Mouse (Mus musculus): ENCODE measurements around the gene Hap1.

Gene Hap1

DNA sequence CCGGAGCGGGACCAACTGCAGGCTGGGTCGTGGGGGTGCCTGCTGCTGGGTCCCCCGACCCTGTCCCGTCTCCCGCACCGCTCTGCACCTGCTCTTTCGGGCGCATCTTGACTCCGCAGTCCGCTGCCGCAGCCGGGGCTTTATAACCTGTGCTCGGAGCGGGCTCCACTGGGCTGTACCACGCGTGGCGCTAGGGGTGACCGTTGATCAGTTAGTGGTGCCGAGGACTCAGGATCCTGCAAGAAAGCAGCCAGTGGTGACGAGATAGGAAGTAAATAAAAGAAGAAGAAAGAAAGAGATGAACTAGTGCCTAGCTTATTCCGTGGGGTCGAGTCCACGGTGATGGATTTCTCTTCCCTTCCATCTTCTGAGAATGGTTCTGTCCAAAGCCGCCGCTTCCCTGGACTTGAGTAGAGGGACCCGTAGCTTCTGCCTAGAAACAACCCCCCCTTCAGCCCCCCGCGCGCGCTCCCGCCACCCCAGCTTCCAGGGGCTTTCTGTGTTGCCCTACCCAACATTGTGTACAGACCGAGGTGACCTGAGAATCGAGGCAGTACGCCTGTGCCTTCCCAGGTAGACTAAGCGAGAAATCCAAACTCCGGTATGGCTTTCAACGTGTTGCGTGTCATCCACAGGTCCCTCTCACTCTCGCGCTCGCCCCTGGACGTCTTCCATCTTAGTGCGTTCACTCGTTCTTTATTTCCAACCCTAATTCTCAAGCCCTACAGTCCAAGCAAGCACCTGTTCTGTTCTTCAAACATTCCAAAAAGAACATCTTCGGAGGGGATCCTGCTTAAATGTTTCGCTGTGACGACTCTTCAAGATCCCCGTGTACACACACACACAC lies at the start of gene Hap1:
Hap1 (minus strand) TSS at position 157 of the 847 bp plus-strand sequence.
- peak; percentile 79 to 81 for DNase-seq (ENCODE audit: low spot score in 2 of 2)

DNA sequence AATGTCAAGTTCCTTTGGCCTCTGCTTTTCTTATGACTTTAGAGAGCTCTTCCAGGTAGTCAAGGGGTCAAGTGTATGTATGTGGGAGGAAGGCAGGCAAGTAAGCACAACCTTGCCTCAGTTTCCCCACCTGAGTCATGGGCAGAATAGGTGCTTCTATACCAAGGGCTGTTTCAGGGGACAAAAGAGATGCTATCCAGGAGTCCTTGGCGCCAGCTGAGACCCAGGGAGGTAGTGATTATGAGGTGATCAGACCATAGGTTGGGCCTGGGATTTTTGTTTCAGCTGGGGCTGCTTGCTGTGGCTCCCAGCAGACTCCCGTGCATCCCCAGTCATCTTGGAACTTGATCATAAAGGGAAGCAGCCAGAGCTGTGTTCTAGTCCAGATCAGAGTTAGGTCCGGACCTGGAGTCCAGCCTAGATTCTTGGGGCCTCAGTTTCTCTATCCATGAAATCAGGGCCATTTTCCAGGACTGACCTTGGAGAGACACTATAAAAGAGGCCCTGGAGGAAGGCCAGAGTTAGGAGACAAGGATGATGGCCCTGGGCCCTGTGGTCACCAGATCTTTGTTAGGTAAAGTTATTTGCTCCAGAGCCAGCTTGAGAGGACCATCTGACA lies 48.6 kb upstream of the Hap1 start:
- no peak for DNase-seq (ENCODE audit: low spot score in 2 of 2)

DNA sequence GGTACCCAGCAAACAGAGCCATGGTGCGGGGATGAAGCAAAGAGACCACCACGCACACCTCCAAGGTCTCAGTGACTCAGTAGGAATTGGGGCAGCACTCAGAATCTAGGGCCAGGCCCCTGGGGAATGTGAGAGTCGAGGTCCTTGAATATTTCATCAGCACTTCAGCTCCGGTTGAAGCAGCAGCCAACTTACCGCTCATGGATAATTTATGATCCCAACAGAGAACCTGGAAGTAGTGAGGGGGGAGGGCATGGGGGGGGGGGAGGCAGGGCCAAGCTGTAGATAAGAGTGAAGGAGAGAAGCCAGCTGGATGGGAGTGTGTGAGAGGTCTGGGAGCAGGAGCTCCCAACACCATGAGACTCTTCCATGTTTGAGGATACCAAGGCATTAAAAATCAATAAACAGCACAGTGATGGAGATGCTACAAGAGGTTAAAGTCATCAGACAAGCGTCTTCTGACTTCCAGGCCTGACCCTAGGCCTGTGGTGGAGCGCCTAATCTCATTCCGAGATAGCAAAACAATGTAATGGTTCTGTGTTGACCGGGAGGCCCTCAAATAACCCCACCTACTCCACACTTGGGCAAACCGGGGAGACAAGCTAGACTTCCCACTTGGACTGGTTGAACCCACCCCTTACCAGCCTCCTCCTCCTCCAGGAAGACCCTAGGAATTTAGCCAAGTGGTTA lies 47.7 kb upstream of the Hap1 start:
- DNase-seq (ENCODE audit: low spot score in 2 of 2) = no peak

DNA sequence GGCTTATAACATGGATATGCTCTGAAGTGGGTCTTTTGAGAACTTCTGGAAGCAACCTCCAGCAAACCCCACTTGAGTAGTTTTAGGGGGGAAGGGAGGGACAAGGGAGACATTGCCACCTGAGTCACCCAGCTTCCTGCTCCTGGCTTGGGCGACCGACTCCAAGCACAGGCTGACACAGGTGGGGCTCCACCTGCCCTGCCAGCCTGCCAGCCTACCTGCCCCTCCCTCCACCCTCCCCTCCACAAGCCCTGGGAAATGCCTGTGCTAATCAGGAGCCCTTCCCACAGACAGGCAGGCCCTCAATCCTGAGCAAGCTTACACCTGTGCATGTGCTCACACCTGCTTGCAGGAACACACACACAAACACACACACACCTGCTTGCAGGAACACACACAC lies 46.8 kb upstream of the Hap1 start:
- no peak for DNase-seq (ENCODE audit: low spot score in 2 of 2)

DNA sequence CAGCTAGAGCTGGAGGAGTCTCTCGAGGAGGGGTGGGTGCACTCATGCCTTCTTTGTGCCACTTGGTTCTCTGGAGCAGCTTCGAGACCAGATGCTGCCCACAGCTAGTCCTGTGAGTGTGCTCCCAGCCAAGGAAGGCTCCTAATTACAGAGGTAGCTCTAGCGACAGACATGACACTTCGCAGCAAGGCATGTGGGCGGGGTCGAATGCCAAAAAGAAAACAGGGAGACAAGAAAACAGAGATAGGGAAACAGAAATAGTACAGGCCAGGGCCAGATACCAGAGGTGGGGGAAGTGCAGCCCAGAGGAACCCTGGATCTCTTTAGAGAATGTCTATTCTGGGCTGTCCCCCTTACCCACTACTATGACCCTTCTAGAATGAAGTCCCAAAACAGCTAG lies 46.3 kb upstream of the Hap1 start:
- no peak for DNase-seq (ENCODE audit: low spot score in 2 of 2)

DNA sequence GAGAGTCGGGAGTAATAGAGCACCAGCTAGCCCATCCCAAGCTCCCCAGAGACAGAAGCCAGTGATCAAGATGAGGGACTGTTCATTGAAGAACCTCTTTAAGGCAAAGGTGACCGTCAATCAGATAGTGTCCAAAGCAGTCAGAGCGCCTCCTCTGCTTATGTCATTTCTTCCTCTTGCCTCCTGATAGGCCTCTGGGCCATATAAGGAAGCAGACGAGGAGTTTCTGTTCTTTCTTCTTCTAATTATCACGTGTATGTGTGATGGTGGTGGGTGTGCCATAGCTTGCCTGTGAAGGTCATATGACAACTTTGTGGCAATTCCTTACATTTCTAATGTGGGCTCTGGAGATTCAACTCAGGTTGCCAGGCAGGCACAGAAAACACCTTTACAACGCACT lies 44.9 kb upstream of the Hap1 start:
- no peak for DNase-seq (ENCODE audit: low spot score in 2 of 2)

DNA sequence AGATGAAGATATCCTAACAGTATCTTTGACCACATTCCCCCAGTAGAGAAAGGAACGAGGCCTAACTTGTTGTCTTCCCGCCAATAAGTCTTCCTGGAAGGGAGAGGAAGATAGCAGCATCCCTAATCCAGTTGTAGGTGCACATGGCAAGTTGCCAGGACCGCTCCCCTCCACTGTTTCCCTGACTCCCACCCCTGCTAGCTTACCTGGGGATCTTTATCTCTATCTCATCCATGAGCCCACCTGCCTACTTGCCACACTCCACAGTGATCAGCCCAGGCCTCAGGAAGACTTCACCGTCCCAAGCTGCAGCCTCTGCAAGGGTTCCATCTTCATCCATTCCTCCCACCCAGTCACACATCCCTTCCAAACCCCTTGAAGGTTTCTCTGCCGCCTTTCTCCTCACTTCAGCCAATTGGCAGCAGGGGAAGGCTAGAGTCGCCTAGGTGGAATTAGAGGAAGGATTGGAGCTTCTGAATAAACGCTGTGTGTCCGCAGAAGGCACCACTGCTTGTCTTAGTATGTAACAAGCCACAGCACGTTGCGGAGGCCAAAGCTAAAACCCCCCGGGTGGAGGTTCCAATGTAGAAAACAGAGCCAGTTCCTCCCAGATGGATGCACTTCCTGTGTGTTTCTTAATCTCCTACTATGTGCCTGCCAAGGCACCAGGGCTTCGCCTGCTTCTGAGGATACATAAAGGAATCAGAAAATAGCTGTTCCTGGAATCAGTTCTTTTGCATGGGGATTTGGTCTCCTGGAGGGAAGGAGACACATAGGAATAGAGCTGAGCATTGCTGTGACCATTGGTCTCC lies 44.0 kb upstream of the Hap1 start:
- DNase-seq (ENCODE audit: low spot score in 2 of 2) = no peak

DNA sequence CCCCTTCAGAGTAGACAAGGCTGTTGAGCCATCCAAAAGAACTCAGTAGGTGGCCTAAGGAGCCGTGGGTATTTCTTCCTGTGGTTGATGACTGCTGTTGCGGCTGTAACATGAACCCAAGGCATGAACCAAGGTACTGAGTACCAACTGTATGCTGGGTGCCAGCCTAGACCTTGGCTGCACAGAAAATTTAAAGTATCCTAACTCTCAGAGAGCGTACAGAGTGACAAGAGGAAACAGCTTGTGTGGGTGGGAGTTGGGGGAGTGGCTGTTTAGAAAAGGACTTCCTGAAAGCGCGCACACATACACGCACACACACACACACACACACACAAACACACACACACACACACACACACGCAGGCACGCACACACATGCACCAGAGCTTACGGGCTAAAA lies 43.4 kb upstream of the Hap1 start:
- DNase-seq (ENCODE audit: low spot score in 2 of 2) = no peak

DNA sequence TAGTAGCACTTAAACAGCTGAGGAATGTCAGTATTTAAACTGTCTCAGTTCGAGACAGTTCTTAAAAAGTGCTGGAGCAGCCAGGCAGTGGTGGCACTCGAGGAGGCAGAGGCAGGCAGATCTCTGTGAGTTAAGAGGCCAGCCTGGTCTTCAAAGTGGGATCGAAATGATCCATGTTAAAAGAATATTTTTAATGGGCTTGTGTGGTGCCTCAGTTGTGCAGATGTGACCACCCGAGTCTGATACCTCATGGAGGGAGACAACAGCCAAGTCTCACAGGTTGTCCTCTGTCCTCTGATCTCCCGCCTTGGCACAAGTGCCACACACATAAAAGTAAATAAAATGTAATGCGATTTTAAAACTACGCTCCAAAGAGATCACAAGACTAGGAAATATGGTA lies 42.6 kb upstream of the Hap1 start:
- DNase-seq (ENCODE audit: low spot score in 2 of 2) = no peak

DNA sequence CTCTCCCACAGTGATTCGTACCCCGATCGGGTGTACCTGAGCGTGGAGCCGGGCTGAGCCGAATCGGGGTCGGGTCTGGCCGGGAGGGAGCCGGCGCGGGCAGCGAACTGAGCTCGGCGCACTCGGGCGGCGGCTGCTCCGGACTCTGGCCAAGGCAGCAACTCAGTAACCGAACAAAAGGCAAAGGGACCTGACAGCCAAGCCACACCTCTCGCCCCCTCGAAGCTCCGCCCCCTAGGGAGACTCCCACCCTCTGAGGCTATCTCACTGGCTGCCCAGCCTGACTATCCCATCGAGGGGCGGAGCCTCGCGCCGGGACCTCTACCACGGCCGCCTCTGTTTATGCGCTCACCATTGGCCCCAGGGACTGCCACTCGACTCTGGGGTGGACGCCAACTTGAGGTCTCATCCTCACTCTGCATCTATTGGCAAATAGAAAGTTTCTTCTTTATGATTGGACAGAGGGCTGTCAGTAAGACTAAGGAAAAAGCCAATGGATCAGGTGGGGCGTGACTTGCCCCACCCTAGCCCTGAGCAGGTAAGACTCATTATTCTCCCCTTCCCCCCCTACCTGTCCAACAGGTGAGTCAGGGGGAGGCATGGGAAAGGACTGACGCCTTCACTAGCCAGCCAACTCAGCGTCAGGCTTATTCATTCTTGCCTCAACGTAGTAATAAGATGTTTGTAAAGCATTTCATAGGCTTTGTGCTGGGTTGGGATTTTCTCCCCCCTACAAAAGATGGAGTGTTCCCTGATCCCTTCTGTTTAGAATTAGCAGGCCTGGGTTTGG lies 41.9 kb upstream of the Hap1 start, which contains the start of gene Jup:
Jup (minus strand) TSS at position 164 of the 790 bp plus-strand sequence.
- peak; percentile 99 to 100 for DNase-seq (ENCODE audit: low spot score in 2 of 2)

DNA sequence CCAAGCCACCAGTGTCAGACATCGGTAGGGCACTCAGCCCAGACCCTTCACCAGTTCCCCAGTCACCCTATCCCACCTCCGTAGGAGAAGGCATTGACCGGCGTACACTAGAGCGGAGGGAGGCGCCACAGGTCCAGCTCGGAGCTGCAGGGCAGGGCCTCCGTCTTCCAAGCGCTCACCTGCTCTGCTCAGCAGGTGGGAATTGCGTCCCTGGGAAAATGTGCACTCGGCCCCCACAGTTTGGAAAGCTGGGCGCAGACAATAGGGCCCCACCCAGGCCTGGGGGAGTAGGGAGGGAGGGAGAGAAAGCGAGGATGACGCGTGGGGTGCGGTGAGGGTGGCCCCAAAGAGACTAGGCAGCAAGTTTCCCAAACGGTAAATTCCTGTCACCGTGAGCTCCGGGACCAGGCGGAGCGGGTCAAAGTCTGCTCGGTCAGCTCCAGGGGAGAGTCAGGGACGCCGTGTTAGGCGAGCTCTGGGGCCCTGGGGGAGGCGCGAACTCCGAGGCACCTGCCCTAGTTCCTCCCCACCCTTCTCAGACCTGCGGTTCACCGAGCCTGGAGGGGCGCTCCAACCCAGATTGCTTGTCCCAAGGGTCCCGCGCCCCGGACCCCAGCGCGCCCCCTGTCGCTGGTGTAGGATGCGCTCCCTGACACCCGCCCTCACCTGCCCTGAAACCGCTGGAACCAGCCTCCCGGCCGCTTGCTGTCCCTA lies 41.1 kb upstream of the Hap1 start:
- DNase-seq (ENCODE audit: low spot score in 2 of 2) = no peak

DNA sequence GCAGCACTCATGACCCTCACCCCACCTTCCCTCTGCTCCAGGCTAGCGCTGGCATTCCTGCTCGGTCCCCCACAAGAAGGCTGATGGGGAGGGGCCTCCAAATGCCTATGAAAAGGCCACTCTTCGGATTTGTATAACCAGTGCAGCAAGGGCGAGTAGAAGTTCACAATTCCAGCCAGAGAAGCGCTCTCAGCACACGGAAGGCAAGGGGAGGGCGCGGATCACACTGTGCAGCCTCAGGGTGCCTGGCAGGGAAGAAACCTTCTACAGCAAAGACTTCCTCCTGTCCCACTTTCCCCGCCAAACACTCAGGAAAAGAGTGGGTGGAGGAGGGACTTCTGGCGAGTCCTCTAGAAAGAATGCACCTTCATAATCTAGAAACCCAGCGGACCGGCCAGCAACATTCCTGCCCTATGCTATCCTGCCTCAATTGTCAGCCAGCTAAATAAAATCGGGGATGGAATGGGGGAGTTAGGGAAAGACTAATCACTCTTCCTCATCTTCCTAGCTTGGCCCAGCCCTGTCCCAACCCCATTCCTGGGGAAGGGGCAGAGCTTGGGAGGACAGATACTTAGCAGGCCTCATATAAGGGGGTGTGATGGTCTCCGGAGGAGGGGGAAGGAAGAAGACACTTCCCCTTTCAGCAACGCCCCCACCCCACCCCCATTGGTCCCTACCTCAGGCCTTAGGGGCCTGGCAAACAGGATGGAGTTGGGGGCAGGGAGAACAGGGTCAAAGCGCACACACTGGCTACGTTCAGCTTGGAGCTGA lies 40.1 kb upstream of the Hap1 start:
- DNase-seq (ENCODE audit: low spot score in 2 of 2) = no peak

DNA sequence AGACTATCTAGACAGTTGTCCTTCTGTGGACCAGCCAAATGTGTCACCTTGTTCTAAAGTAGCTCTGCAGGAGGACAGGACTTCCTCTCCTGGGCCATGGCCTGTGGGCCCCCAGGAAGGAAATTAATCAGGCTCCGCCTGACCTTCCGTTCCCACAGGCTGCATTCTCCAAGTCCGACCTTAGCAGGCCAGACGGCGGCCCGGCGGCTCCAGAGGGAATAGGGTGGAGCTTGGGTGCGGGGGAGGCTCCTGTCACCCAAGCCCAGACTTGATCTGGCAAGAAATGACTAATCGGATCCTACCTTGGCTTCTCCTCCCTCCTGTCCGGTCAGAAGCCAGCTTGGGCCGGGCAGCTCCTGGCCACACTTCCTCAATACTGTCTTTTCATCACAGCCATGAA lies 39.3 kb upstream of the Hap1 start:
- DNase-seq (ENCODE audit: low spot score in 2 of 2) = no peak

DNA sequence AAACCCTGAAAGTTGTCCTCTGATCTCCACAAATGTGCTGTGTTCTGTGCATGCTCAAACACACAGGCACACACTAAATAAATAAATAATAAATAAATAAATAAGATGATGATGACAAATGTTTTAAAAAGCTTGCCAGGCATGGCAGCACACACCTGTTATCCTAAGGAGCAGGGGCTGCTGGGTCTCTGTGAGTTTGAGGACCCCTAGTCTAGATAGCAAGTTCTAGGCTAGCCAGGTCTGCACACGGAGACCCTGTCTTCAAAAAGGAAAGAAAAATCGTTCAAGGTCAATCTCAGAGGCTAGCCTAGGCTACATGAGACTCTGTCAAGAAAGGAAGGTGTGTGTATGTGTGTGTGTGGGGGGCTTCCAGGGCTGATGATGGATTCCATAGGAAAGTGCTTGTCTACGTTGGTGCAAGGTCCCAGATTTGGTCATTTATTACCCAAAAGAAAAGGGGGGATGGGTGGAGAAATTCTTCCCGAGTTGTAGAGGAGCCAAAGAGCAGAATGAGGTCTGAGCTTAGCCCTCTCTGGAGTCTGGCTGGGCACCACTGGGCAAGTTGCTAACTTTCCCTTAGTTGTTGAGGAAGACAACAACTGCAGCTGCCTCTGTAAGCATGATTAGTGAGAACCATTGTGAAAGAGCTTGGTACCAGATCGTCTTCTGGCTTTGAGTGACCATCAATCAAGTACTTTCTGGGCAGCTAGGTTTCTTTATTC lies 38.6 kb upstream of the Hap1 start:
- no peak for DNase-seq (ENCODE audit: low spot score in 2 of 2)

DNA sequence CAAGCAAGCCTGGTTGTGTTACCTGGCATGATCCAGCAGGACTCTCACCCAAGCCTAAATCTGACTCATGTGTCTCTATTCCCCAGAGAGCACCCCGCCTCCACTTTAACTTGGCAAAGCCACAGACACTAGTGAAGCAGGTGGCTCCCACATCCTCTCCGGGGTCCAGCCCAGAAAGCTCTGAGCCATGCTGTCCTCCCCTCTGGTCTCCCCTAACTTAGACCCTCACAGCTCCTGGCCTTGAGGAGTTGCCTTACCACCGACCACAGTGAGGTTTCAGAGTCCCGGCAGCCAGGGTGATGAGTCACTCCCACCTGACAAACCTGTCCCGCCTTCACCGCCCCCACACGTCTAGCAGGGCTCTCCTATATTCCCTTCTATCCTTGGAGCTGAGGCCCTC lies 37.8 kb upstream of the Hap1 start:
- DNase-seq (ENCODE audit: low spot score in 2 of 2) = no peak

DNA sequence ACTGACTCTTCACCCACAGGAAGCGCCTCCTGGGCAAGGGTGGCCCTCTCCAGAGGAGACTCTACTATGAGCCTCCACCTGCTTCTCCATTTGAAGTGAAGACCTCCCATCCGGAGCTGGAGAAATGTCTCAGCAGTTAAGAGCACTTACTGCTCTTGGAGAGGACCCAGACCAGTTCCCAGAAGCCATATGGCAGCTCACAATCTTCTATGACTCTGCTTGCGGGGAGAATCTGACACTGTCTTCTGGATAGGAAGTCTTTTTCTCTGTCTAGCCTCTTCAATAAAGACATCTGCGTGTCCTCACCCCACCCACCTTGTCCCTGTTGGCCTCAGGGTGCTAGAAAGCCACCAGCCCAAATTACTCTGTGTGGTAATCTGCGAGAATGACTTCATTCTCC lies 37.0 kb upstream of the Hap1 start:
- peak in 1 of 2 experiments; percentile 40 for DNase-seq (ENCODE audit: low spot score in 2 of 2)

DNA sequence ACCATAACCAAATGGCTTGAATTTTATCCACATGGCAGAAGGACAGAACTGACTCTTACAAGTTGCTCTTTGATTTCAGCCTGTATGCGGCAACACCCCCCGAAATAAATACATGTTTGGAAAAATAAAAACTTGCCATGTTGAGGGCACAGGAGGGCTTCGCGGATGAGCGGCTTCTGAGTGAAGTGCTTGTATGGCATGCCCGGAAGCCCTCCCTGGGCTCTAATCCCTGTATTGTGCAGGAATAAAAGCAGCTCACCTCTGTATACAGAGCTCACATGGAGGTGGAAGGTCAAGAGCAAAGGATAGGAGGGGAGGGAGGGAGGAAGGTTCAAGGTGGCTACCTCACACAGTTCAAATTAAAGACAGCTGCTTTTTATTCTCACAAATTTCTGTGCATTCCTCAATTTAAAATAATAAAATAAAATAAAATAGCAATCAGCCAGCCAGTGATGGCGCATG lies 36.0 kb upstream of the Hap1 start:
- DNase-seq (ENCODE audit: low spot score in 2 of 2) = no peak

DNA sequence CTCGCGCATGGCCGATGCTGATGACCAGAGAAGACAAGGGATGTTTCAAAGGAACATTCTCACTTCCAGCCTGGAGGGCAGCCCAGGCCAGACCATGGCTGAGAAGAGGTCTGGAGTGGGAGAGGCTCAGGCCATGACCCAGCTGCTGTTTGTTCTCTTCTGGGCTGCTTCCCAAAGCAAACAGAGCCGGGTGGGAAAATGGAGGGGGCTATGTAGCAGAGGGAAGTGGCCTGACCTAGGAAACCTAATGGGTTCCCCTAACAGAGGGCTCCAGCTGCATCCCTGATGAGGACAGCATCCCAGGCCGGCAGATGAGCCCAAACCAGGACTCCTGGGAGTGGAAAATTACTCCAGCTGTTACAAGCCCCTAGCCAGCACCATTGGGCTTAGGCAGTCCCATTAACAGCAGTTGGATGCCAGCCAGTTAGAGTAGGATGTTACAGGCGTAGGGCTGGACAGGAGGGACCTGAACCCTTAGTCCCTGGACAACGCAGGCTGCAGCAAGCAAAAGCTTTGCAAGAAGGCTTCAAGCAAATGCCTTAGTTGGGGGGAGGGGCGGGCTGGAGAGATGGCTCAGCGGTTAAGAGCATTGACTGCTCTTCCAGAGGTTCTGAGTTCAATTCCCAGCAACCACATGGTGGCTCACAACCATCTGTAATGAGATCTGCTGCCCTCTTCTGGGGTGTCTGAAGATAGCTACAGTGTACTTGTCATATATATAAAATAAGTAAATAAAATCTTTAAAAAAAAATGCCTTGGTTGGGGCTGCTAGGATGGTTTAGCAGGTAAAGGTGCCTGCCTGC lies 35.4 kb upstream of the Hap1 start:
- DNase-seq (ENCODE audit: low spot score in 2 of 2) = peak in 1 of 2 experiments; percentile 46

Data from frontal cortex, postnatal 36 days (tissue).